Mouse (Mus musculus): ENCODE results near the gene Card9.

Card9 gene

DNA sequence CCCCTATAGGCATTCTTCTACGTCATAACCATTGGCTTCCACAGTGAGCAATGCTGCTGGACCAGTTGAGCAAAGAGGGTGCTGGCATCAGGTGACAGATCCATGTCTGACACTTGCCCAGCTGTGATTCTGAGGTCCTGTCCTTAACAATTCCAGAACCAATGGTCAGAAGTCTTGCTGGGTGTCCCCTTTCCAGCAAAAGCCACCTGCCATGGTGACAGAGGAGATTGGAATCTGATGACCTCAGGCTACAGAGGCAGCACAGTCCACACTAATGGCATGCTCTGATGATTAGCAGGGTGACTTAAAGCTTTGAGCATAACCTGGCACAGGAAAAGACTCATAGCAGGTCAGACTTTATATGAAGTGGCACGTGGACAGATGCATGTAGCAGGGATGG is 55.2 kb downstream of the Card9 start:
- DNase-seq (ENCODE audit: low spot score in 2 of 2), result no peak

DNA sequence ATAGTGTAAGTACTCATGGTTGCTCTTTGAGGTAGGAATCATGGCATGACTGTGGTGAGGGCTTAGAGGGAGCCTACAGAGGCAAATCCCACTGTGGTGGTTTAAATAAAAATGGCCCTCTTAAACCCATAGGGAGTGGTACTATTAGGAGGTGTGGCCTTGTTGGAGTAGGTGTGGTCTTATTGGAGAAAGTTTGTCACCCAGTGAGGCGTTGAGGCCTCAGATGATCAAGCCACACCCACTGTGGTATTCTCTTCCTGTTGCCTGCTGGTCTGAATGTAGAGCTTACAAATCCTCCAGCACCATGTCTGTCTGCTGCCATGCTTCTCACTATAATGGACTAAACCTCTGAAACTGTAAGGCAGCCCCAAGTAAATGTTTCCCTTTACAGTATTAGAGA is 56.0 kb downstream of the Card9 start:
- DNase-seq (ENCODE audit: low spot score in 2 of 2), result no peak

Measured in right cerebral cortex, adult 2 months (tissue).